Mouse (Mus musculus) thymus, adult 18-20 months (tissue): ENCODE results near the gene Krtap13.
"Not testable (repeated sequence)": the region's sequence is repeated elsewhere in the genome, so short reads cannot be mapped to it uniquely, and the experiment has no call there.

Experiments
- DNase-seq, 2 experiments: peaks; one replicate each; pipeline ENCODE4 v3.0.0; 2022; ENCODE audit warnings: mixed read lengths in 2 of 2

Gene Krtap13

GRCm38 (mm10) chr16:88751535-88751934 lies at the start of gene Krtap13:
Gene Krtap13, minus strand, starts transcription at chr16:88751635.
- not testable (repeated sequence) for DNase-seq

DNA sequence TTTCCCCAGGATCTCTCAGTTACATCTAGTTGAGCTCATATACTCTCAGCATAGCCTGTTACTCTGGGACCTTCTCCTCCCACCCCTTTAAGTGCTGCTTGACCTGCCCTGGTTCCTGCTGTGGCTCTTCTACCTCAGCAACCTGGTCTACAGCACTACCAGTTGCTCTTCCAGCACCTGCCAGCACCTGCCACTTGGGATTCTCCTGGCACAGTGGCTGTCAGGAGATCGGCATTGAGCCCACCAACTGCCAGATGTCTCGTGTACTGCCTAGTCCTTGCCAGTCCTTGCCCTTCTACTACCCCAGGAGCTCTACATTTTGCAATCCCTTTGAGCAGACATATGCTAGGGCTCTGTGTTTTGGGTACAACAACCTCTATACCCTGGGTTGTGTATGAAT lies 35.4 kb upstream of the Krtap13 start:
- DNase-seq = no peak

DNA sequence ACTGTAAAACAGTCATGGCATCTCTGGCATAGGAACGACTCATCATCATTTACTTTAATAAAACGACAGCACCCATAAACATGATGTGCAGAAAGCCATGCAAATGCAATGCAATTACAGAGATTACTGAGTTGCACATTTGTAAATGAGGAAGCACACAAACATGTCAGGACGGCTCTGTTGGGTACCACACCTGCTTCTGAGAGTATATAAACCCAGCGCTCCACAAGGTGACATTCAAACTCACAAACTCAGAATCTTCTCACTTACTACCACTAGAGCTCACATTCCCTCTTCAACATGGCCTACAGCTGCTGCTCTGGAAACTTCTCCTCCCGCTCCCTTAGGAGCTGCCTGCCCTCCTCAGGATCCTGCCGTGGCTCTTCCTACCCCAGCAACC lies 26.2 kb upstream of the Krtap13 start, which contains the start of gene Gm5965:
Gene Gm5965, plus strand, starts transcription at position 301 of the 400 bp plus-strand sequence.
- no peak for DNase-seq

DNA sequence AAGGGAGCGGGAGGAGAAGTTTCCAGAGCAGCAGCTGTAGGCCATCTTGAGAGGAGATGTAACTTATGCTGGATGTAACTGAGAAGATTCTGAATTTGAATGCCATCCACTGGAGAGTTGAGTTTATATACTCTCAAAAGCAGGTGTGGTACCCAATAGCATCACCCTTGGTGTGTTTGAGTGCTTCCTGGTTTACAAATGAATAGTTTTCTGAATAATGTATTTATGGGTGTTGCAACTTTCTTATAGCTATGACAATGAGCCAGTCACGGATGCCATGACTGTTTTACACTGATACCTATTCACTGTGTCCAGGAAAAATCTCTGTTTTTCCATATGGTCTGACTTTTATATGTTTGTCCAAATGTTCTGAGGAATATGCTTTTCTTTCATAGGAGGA lies 22.7 kb upstream of the Krtap13 start, which contains the start of gene 2310057N15Rik:
Gene 2310057N15Rik, minus strand, starts transcription at position 101 of the 400 bp plus-strand sequence.
- no peak for DNase-seq

GRCm38 (mm10) chr16:88758547-88758946 lies 7.1 kb upstream of the Krtap13 start, which contains the start of gene 2310034C09Rik:
Gene 2310034C09Rik, plus strand, starts transcription at chr16:88758847.
- not testable (repeated sequence) for DNase-seq

DNA sequence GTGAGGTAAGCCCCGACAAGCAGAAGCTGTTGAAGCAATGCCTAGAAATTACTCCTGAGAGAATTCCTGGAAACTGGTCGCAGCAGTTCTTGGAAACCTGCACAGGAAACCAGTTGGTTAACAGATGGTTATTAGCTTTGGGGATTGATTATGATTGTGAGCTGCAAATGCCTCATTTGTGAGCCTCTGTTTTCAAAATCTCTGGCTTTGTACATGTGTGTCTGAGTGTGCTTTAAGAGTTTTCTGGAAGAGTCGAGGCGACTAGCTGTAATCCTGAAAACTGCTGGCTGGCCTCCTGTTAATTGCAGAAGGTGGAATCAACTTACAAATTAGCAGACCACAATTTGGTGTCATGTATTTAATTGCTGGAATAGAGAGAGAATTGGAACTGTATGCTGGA lies 3.5 kb downstream of the Krtap13 start:
- no peak for DNase-seq

- no peak for DNase-seq
Measured at GRCm38 (mm10) chr16:88744750-88745340, 6.6 kb downstream of the Krtap13 start.

- no peak for DNase-seq
Measured at GRCm38 (mm10) chr16:88735391-88735790, 16.0 kb downstream of the Krtap13 start.

DNA sequence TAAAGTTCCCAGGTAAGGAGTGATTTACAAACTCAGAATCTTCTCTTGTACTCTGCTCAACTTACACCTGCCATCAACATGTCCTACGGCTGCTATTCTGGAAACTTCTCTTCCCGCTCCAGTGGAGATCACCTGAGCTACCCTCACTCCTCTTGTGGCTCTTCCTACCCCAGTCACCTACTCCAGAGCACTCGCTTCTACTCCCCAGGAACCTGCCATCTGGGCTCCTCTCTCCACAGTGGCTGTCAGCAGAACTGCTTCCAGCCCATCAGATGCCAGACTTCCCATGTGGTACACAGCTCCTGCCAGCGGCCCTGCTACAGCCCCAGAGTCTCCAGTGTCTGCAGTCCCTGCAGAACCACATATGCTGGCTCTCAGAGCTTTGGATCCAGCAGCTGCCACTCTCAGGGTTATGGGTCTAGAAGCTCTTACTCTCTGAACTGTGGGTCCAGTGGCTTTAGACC lies 22.6 kb downstream of the Krtap13 start, which contains the start of gene Krtap13-1:
Gene Krtap13-1, plus strand, starts transcription at position 51 of the 464 bp plus-strand sequence.
- DNase-seq = no peak

DNA sequence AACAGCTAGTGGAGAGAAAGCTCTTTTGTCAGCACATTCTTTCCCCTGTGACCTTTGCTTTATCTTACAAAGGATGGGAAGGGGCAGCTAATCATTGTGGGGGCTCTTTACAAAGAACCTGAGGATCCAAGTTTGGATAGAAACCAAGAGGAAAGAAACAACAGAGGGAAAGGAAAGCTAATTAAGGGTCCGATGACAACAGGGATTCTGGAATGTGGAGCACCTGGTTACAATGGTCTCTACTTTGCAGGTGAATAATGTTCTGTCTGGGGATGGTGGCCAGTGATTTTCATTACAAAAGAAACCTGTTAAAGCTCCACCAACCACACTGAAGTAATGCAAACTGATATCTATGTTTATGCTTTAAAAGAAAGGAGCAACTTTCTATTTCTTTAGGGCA lies 31.4 kb downstream of the Krtap13 start:
- no peak for DNase-seq

GRCm38 (mm10) chr16:88716549-88716948 lies 34.9 kb downstream of the Krtap13 start:
- DNase-seq = no peak

GRCm38 (mm10) chr16:88711245-88711644 lies 40.2 kb downstream of the Krtap13 start:
- DNase-seq = no peak

- no peak for DNase-seq
Measured at GRCm38 (mm10) chr16:88710757-88711156, 40.7 kb downstream of the Krtap13 start.

DNA sequence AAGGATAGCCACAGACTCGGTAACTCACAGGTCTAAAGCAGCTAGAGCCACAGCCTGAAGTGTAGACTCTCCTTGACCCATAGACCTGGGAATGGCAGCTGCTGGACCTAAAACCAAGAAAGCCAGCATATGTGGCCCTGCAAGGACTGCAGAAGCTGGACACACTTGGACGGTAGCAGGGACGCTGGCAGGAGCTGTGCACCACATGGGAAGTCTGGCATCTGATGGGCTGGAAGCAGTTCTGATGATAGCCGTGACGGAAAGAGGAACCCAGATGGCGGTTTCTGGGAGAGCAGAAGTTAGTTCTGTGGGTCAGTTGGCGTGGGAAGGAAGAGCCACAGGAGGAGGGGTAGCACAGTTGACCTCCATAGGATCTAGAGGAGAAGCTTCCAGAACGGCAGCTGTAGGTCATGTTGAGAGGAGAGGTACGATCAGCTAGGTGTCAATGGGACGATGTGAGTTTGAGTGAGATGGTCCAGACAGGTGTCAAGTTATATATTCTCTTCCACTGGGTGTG lies 43.9 kb downstream of the Krtap13 start, which contains the start of gene 2310061N02Rik:
Gene 2310061N02Rik, minus strand, starts transcription at position 467 of the 517 bp plus-strand sequence.
- no peak for DNase-seq

DNA sequence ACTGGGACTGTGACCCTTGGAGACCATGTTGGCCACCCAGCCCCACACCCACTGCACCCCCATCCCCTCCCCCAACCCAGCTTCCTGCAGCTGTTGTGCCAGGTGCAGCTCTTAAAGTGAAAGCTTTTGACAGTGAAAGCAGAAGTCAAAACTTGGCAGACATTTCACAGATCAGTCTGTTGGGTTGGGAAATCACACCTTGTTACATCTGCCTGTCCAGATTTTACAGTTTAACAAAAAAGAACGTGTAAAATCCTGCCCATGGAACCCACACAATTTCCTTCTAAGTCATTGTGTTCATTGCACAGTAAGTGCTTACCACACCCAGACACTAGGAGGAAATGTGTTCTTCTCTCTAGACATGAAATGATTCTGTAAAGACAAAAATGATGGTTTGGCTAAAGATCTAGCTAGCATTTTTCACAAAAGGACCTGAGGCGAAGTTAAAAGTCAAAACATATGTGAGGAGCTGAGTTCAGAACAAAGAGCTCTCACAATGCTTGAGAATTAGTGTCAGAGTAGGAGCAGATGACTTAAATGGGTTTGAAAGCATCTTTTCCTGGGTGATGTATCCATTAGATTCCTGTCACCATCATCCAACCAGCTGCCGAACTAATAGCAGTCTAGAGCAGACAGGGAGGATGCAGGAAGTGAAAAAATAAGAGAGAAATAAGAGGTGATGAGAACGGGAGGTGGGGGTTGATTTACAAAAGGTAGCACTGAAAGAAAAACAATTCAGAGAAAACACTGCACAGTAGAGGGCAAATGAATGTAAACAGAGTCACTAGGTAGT lies 50.2 kb downstream of the Krtap13 start:
- peak; percentile 28 to 44 for DNase-seq
